Mouse (Mus musculus) heart, adult 2 months (tissue): ENCODE measurements around the gene Gm379. TPM values are rescaled to one million over a fixed set of nuclear protein-coding genes. Genes with fewer than 3 reads are reported as not detected.

Experiments
- DNase-seq, 2 experiments: peaks; one replicate each; pipeline ENCODE4 v3.0.0; 2021
- H3K27ac ChIP-seq: fragments of 200-600 bp; 2 replicates; pipeline ENCODE4 v1.8.1; 2022
- H3K27me3 ChIP-seq: fragments of 200-500 bp; 2 replicates; pipeline ENCODE4 v1.6.1; 2012; ENCODE audit warnings: mild to moderate bottlenecking, low read length, inconsistent platforms, mixed read lengths; ENCODE audit not compliant: control insufficient read depth, insufficient read depth
- H3K36me3 ChIP-seq: fragments of 200-500 bp; 2 replicates; pipeline ENCODE4 v1.6.1; 2012; ENCODE audit warnings: low read length, inconsistent platforms; ENCODE audit not compliant: control insufficient read depth, insufficient read depth
- H3K4me1 ChIP-seq: fragments of 200-500 bp; 2 replicates; pipeline ENCODE4 v1.6.1; 2011; ENCODE audit warnings: low read length; ENCODE audit not compliant: control insufficient read depth, insufficient read depth
- H3K4me3 ChIP-seq: fragments of 200-600 bp; 2 replicates; pipeline ENCODE4 v1.8.1; 2022
- H3K79me2 ChIP-seq: fragments of 200-500 bp; replicated peaks from 2 replicates; pipeline ENCODE4 v1.6.1; 2012; ENCODE audit warnings: mild to moderate bottlenecking, inconsistent platforms, low read length, moderate library complexity, mixed read lengths; ENCODE audit not compliant: control insufficient read depth, insufficient read depth
- H3K9ac ChIP-seq: fragments of 200-500 bp; 2 replicates; pipeline ENCODE4 v1.6.1; 2012; ENCODE audit warnings: low read depth, mild to moderate bottlenecking, control low read depth, inconsistent platforms, low read length, mixed read lengths
- CTCF ChIP-seq: fragments of 200-600 bp; IDR thresholded peaks from 2 replicates; pipeline ENCODE4 v1.8.1; 2022; ENCODE audit warnings: antibody characterized with exemption, mild to moderate bottlenecking, moderate library complexity
- EP300 ChIP-seq: fragments of 200-500 bp; IDR thresholded peaks from 2 replicates; pipeline ENCODE4 v1.6.1; 2011; ENCODE audit warnings: low read depth, low read length, control low read depth; ENCODE audit not compliant: insufficient read depth
- POLR2A ChIP-seq: fragments of 200-500 bp; IDR thresholded peaks from 2 replicates; pipeline ENCODE4 v1.6.1; 2011; ENCODE audit warnings: mild to moderate bottlenecking, low read depth, low read length, control low read depth; ENCODE audit not compliant: insufficient read depth
- WGBS: fragments of 180-500 bp; shearing (Covaris S2); methylation state at CpG from one replicate; pipeline ENCODE4 v1.1.7; 2018; 5-methylcytosine and 5-hydroxymethylcytosine counted together
- intact Hi-C: fragments of 180-260 bp; cut with DNase I; formaldehyde crosslinking; loops from one replicate; pipeline ENCODE4 v1.15.1; 2025
- long read RNA-seq: library from polyadenylated mRNA; stranded (forward); transcript quantifications from one replicate; pipeline ENCODE4 v2.0.0, GENCODE M21; 2021
- polyA plus RNA-seq: library from polyadenylated mRNA; depleted of rRNA; stranded (reverse); fragments of >200 nt; gene quantifications from 2 replicates; pipeline ENCODE4 v1.2.3, GENCODE M21; 2012; rRNA removed
- total RNA-seq, 2 experiments: library from RNA; stranded (reverse); gene quantifications; 2 replicates each; pipeline ENCODE4 v1.2.3; 2021

The Gm379 gene
- total RNA-seq (not detected), polyA plus RNA-seq (not detected in 2 replicates)
- long read RNA-seq: 0 reads

- Histone ChIP-seq H3K27me3 (no peaks in the 10 kb centered on the region), H3K4me3 (no peak within 1 kb of the TSS), H3K4me1 (no peaks in the 10 kb centered on the region), H3K27ac (no peak within 1 kb of the TSS), H3K9ac (no peak within 1 kb of the TSS), H3K36me3 (no peaks in the 10 kb centered on the region), H3K79me2 (no peaks in the 10 kb centered on the region)
- no peak for DNase-seq
- 49% methylated on average over 2 of the region's 2 CpGs for WGBS
- no peak for TF ChIP-seq EP300
- no peak for TF ChIP-seq CTCF
- intact Hi-C loops: no loop called here
These were observed at the start of gene Gm379 for GRCm38 (mm10) chrX:108664885-108665284. Gene Gm379 (minus strand): TSS chrX:108664891.

GRCm38 (mm10) chrX:108704312-108704711 is 39.6 kb upstream of the Gm379 start:
- H3K9ac ChIP-seq: no peak overlapping the region
- H3K27me3 ChIP-seq: no peaks in the 10 kb centered on the region
- WGBS: 58% methylated on average over 2 of the region's 2 CpGs
- no peaks in the 10 kb centered on the region for H3K36me3 ChIP-seq
- no peaks in the 10 kb centered on the region for H3K4me1 ChIP-seq
- TF ChIP-seq EP300 (no peak), CTCF (no peak), POLR2A (no peak)
- no peak overlapping the region for H3K27ac ChIP-seq
- H3K79me2 ChIP-seq: no peaks in the 10 kb centered on the region
- intact Hi-C loops: no loop called here
- H3K4me3 ChIP-seq: no peak overlapping the region
- no peak for DNase-seq

GRCm38 (mm10) chrX:108668868-108669267 is 4.2 kb upstream of the Gm379 start:
- Histone ChIP-seq H3K4me1 (no peaks in the 10 kb centered on the region), H3K9ac (no peak overlapping the region), H3K4me3 (no peak overlapping the region), H3K79me2 (no peaks in the 10 kb centered on the region), H3K36me3 (no peaks in the 10 kb centered on the region), H3K27ac (no peak overlapping the region), H3K27me3 (no peaks in the 10 kb centered on the region)
- 52% methylated on average over 1 of the region's 1 CpGs for WGBS
- DNase-seq: no peak
- intact Hi-C loops: no loop called here
- TF ChIP-seq EP300: no peak

GRCm38 (mm10) chrX:108621991-108622390 is 42.7 kb downstream of the Gm379 start:
- no peaks in the 10 kb centered on the region for H3K27me3 ChIP-seq
- H3K27ac ChIP-seq: no peak overlapping the region
- intact Hi-C loops: no loop called here
- no peak overlapping the region for H3K4me3 ChIP-seq
- no peak for DNase-seq
- H3K4me1 ChIP-seq: no peaks in the 10 kb centered on the region
- no peaks in the 10 kb centered on the region for H3K36me3 ChIP-seq
- no peak overlapping the region for H3K9ac ChIP-seq
- WGBS: 64% methylated on average over 1 of the region's 1 CpGs
- H3K79me2 ChIP-seq: no peaks in the 10 kb centered on the region
- no peak for TF ChIP-seq POLR2A
- TF ChIP-seq CTCF: no peak
- TF ChIP-seq EP300: no peak

- H3K4me1 ChIP-seq: no peaks in the 10 kb centered on the region
- H3K36me3 ChIP-seq: no peaks in the 10 kb centered on the region
- no peak for DNase-seq
- H3K4me3 ChIP-seq: no peak overlapping the region
- no peak overlapping the region for H3K27ac ChIP-seq
- TF ChIP-seq EP300 (no peak), POLR2A (no peak), CTCF (no peak)
- WGBS: 69% methylated on average over 1 of the region's 1 CpGs
- no peak overlapping the region for H3K9ac ChIP-seq
- H3K27me3 ChIP-seq: no peaks in the 10 kb centered on the region
- intact Hi-C loops: no loop called here
- no peaks in the 10 kb centered on the region for H3K79me2 ChIP-seq
These were observed 43.8 kb downstream of the Gm379 start for GRCm38 (mm10) chrX:108620886-108621285.

Other genes with a start within 250 kb of the Gm379 start
- gene Brwd3, start 169.5 kb upstream of the Gm379 start, total RNA-seq: 1 to 10 TPM; 3.4 to 5.0 TPM
- 0.57 and 1.6 TPM in 2 replicates for gene Brwd3, start 169.5 kb upstream of the Gm379 start, polyA plus RNA-seq